Mouse (Mus musculus) intestine, postnatal 0 days (tissue): ENCODE measurements around the gene Jph4. TPM values are rescaled to one million over a fixed set of nuclear protein-coding genes. Genes with fewer than 3 reads are reported as not detected.

ENCODE experiments used
- ATAC-seq: fragments of 200-750 bp; cut with Nextera tagmentation; 2 replicates; pipeline ENCODE4 v1.8.0; 2017; ENCODE audit warnings: mild to moderate bottlenecking, moderate TSS enrichment, moderate library complexity
- H3K27ac ChIP-seq: fragments of 300-500 bp; sonication (generic); 2 replicates; pipeline ENCODE4 v1.5.1; 2014; ENCODE audit warnings: mild to moderate bottlenecking, low read depth, low read length, moderate library complexity
- H3K27me3 ChIP-seq: fragments of 300-500 bp; sonication (generic); replicated peaks from 2 replicates; pipeline ENCODE4 v1.6.1; 2014; ENCODE audit warnings: low read length, mixed read lengths; ENCODE audit not compliant: control insufficient read depth, insufficient read depth
- H3K36me3 ChIP-seq: fragments of 300-500 bp; sonication (generic); 2 replicates; pipeline ENCODE4 v1.6.1; 2014; ENCODE audit warnings: mild to moderate bottlenecking, moderate library complexity; ENCODE audit not compliant: control insufficient read depth, insufficient read depth
- H3K4me1 ChIP-seq: fragments of 300-500 bp; sonication (generic); replicated peaks from 2 replicates; pipeline ENCODE4 v1.6.1; 2014; ENCODE audit warnings: antibody characterized with exemption, low read length, mixed read lengths; ENCODE audit not compliant: control insufficient read depth, insufficient read depth
- H3K4me2 ChIP-seq: fragments of 300-500 bp; sonication (generic); replicated peaks from 2 replicates; pipeline ENCODE4 v1.6.1; 2014; ENCODE audit warnings: low read depth, mild to moderate bottlenecking, moderate library complexity
- H3K4me3 ChIP-seq: fragments of 300-500 bp; sonication (generic); 2 replicates; pipeline ENCODE4 v1.5.1; 2014; ENCODE audit warnings: low read depth, low read length
- H3K9ac ChIP-seq: fragments of 300-500 bp; sonication (generic); 2 replicates; pipeline ENCODE4 v1.6.1; 2014; ENCODE audit warnings: mild to moderate bottlenecking, low read depth, low read length
- H3K9me3 ChIP-seq: fragments of 300-500 bp; sonication (generic); 2 replicates; pipeline ENCODE4 v1.6.1; 2016; ENCODE audit warnings: mixed run types; ENCODE audit not compliant: control insufficient read depth
- CTCF ChIP-seq: sonication (generic); IDR thresholded peaks from 2 replicates; pipeline ENCODE4 v1.5.1; 2016; ENCODE audit warnings: low read depth, mild to moderate bottlenecking, control low read depth, antibody characterized with exemption, moderate library complexity
- WGBS: fragments of 180-500 bp; shearing (Covaris S2); extraction: QIAGEN DNeasy Blood & Tissue Kit; methylation state at CpG from one replicate; pipeline ENCODE4 v1.1.7; 2014; 5-methylcytosine and 5-hydroxymethylcytosine counted together
- polyA plus RNA-seq: library from polyadenylated mRNA; unstranded; fragments of >200 nt; fragmentation: Nextera tagmentation; extraction: Ambion mirVana; gene quantifications from 2 replicates; pipeline ENCODE4 v1.2.1, GENCODE M21; 2015

Jph4 gene
- polyA plus RNA-seq, 1 experiment from 2014 or later: 0.90 TPM

DNA sequence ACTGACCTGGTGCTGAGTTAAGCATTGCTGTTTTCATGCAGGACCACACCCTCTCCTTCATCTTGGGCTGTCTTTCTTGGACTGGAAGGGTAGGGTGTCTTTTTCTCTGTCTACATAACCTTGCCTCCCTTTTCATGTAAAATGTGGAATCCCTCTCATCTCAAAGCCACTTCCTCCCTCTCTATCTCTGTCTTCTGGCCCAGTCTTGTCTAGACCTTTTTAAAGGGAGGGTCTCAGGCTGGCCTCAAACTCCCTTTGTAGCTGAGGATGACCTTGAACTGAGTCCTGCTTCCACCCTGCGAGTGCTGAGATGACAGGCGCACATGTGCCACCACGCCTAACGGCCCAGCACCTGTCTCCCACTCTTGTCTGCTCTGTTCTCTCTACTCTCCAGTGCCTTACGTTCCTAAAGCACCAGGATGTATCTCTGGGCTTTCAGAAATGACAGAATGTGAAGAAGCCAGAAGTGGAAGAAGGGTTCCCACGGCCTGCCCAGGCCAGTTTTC, 30.7 kb downstream of the Jph4 start:
- H3K27me3 ChIP-seq: no peaks in the 10 kb centered on the region
- no peaks in the 10 kb centered on the region for H3K9me3 ChIP-seq
- ATAC-seq: no peak
- no peak overlapping the region for H3K27ac ChIP-seq
- TF ChIP-seq CTCF: no peak
- WGBS: 80% methylated on average over 6 of the region's 6 CpGs
- no peak overlapping the region for H3K9ac ChIP-seq
- H3K4me1 ChIP-seq: no peaks in the 10 kb centered on the region
- H3K36me3 ChIP-seq: no peaks in the 10 kb centered on the region
- no peak overlapping the region for H3K4me3 ChIP-seq
- H3K4me2 ChIP-seq: no peak overlapping the region

DNA sequence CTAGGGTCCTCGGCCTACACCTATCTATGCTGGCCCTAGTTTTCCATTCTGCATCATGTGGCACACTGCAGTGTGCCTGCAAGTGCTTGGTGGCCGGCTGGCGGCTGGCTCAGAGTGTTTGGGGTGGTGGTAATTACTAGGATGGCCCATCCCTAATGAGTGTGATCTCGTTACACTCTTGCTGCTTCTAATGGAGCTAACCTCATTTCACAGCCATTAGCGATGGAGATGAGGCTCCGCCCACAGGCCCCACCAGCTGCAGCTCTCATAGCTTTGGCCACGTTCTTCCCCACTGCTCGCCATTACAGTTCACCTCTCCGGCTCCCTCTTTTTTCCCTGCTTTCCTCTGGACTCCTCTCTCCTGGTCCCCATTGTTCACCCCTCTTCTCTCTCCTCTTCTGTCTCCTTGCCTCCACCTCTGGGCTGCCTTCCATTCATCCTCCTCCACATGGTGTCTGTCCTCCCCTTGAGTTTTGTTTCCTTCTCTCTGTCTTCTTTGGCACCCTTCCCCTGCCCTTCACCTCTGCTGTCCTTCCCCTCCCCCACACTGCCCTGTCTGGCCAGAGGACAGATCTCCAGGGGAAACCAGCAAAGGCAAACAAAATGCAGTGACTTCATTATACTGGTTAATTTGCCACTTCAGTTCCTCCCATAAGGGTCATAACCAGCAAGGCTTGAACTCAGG, 31.3 kb downstream of the Jph4 start:
- no peak overlapping the region for H3K4me2 ChIP-seq
- H3K4me1 ChIP-seq: no peaks in the 10 kb centered on the region
- WGBS: 69% methylated on average over 9 of the region's 9 CpGs
- no peak for TF ChIP-seq CTCF
- H3K36me3 ChIP-seq: no peaks in the 10 kb centered on the region
- no peak overlapping the region for H3K4me3 ChIP-seq
- H3K9me3 ChIP-seq: no peaks in the 10 kb centered on the region
- no peaks in the 10 kb centered on the region for H3K27me3 ChIP-seq
- H3K27ac ChIP-seq: no peak overlapping the region
- no peak overlapping the region for H3K9ac ChIP-seq
- ATAC-seq: no peak

DNA sequence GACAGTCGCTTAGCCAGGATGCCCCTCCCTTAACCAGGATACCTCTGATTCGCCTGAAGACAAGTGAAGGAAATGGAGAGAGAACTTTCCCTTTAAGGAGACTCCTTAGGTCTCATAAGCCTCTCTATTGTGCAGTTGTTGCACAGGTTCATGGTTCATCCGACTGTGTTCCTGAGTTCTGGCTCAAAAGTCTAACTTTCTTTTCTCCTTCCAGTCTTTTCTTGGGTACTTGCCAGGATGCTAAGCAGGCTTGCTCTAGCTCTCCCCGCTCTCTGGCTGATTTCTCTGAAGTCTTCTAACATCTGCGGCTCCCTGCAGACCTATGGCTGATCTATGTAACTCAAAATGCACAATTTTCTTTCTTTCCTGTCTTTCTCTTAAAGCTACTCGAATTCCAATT, 33.3 kb downstream of the Jph4 start:
- WGBS: 60% methylated on average over 6 of the region's 6 CpGs
- no peak for TF ChIP-seq CTCF
- Histone ChIP-seq H3K4me2 (no peak overlapping the region), H3K4me1 (no peaks in the 10 kb centered on the region), H3K27me3 (no peaks in the 10 kb centered on the region), H3K9me3 (no peaks in the 10 kb centered on the region), H3K9ac (no peak overlapping the region), H3K4me3 (no peak overlapping the region), H3K36me3 (no peaks in the 10 kb centered on the region), H3K27ac (no peak overlapping the region)
- ATAC-seq: no peak

DNA sequence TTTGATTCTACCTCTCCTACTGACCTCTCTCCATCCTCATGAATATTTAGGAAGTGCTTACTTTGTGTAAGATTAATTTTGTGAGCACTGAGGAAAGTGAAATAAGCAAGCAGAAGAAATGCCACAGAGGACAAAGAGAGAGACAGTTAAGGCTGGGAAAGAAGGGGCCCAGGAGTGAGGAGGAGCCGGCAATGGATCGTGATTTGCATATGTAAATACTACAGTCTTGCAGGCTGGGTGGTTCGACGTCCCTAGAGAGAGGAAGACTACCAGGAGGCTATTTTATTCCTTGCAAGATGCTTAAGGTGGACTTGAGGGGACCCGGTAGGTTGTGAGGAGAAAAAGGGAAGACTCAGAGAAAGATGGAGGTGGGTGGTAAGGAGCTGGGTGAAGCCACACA, 35.6 kb downstream of the Jph4 start:
- Histone ChIP-seq H3K4me3 (no peak overlapping the region), H3K36me3 (no peaks in the 10 kb centered on the region), H3K4me2 (no peak overlapping the region), H3K4me1 (no peaks in the 10 kb centered on the region), H3K27ac (no peak overlapping the region), H3K9me3 (no peaks in the 10 kb centered on the region), H3K9ac (no peak overlapping the region), H3K27me3 (no peaks in the 10 kb centered on the region)
- TF ChIP-seq CTCF: no peak
- no peak for ATAC-seq
- 39% methylated on average over 5 of the region's 5 CpGs for whole genome bisulfite sequencing

DNA sequence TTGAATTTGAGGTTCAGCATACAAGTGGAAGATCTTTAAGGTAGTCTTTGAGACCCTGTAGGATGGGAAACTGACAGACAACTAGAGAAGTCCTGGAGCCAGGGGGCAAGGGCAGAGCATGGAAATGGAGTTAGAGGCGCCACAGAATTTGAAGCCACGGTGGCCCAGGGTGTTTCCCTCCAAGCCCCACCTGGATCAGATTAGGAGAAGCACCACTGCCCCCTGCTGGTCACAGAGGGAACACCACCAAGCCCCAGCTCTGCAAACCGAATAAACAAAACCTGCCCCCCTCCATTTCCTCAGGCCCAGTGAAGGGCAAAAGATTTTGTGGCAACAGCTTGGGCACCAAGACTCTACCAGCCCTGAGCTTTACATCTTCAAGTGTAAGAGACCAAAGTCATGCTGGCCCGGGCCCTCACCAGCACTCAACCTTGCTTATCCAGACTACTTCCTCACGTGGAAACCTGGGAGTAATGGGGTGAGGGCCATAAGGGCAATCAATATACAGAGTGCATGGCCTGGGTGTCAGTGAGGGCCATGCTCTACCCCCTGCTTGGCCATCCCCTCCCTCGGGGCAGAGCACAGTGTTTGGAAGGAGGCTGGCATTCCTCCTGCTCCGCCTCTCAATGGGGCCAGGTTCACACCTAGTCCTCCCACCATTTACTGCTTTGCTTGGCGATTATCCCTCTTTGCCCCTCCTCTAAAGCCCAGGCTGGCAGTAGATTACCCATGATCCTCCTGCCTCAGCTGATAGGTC, 37.3 kb downstream of the Jph4 start:
- no peaks in the 10 kb centered on the region for H3K36me3 ChIP-seq
- peak; percentile 58; the same call in 1 of the 2 replicates for ATAC-seq
- no peak overlapping the region for H3K4me3 ChIP-seq
- 25% methylated on average over 8 of the region's 8 CpGs for WGBS
- no peak overlapping the region for H3K9ac ChIP-seq
- peak; percentile 90 for TF ChIP-seq CTCF
- no peak overlapping the region for H3K27ac ChIP-seq
- H3K4me1 ChIP-seq: no peaks in the 10 kb centered on the region
- H3K4me2 ChIP-seq: no peak overlapping the region
- H3K9me3 ChIP-seq: no peaks in the 10 kb centered on the region
- H3K27me3 ChIP-seq: no peaks in the 10 kb centered on the region

DNA sequence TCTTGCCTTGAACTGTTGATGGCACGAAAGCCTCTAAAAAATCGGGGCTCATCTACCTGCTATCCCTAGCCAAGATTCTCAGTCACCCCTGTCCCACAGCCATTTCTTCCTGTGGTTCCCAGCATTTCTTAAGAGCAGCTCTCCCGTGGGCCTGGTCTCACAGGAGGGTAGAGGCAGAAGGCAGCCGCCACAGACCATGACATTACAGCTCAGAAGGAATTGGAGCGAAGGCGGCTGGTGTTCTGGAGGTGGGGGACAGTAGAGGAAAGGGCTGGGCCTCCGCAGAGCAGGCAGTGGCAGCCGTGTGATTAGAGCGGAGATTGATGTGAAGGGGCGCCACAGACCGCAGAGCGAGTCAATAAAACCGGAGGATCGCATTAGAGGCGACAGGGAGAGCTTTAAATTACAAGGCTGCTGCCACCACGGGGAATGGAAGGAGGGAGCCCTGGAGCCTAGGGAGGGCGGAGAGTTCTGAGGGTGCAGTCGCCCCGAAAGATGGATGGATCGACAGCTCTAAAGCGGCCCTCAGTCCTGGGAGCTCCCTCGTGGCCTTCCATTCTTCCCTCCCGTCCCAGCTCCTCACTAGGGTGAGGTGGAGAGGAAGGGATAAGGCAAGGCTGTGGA, 38.3 kb downstream of the Jph4 start:
- Histone ChIP-seq H3K4me2 (peak overlapping the region; percentile 40; the same call in 1 of the 2 replicates), H3K27ac (no peak overlapping the region)
- WGBS: 21% methylated on average over 23 of the region's 23 CpGs

More for the DNA sequence above, 38.3 kb downstream of the Jph4 start:
- Histone ChIP-seq H3K27me3 (no peaks in the 10 kb centered on the region), H3K36me3 (no peaks in the 10 kb centered on the region), H3K4me3 (no peak overlapping the region), H3K9me3 (no peaks in the 10 kb centered on the region), H3K9ac (no peak overlapping the region), H3K4me1 (no peaks in the 10 kb centered on the region)
- ATAC-seq: no peak
- no peak for TF ChIP-seq CTCF
